Mouse (Mus musculus) lung, adult 2 months (tissue): Measurements from ENCODE around the gene Cnmd.

Experiments
- CTCF ChIP-seq: fragments of 200-500 bp; IDR thresholded peaks from 2 replicates; pipeline ENCODE4 v1.5.1; 2011; ENCODE audit warnings: mild to moderate bottlenecking, low read length, control low read depth; ENCODE audit not compliant: insufficient read depth
- POLR2A ChIP-seq: fragments of 200-500 bp; IDR thresholded peaks from 2 replicates; pipeline ENCODE4 v1.6.1; 2011; ENCODE audit warnings: low read depth, mild to moderate bottlenecking, control low read depth, low read length, borderline replicate concordance; ENCODE audit errors: extremely low read depth

DNA sequence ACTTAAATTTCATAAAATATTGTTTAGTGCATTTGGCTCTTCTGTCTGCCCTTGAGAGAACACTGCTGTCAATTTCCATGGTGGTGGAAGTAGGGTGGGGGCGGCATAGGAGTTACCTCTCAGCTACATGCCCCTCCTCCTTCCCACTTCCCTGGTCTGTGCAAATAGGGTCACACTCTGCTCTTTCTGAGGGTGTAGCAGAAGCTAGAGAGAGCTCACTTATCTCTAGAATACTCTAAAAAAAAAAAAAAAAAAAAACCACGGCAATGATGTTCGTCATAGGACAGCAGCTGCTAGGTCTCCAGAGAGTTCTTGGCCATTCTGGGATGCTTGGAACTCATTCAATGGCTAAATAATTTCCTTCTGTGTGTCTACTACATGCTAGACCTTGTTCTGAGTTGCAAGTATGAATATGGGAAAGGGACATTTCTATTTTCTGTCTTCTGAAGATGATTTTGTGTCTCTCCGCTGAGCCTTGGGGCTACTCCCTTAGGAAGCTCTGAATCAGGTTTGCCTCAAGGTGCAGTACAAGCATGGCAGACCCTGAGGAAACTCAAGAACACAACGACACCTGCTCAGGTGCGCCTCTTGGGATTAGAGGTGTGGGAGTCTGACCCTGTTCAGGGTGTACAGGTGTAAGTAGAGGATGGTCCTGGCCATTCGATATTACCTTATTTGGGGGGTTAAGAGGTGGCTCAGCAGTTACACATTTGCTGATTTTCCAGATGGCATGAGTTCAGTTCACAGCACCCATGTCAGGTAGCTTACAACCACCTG lies 28.3 kb upstream of the Cnmd start:
- no peak for TF ChIP-seq POLR2A
- no peak for TF ChIP-seq CTCF
